Mouse (Mus musculus): Measurements from ENCODE around the gene Aoc3.
"Not testable (repeated sequence)": the region's sequence is repeated elsewhere in the genome, so short reads cannot be mapped to it uniquely, and the experiment has no call there.

Gene Aoc3

GRCm38 (mm10) chr11:101327311-101327710 is 3.1 kb upstream of the Aoc3 start:
- CTCF ChIA-PET: no interaction called here

- CTCF ChIA-PET: no interaction called here
These were observed 1.3 kb upstream of the Aoc3 start for GRCm38 (mm10) chr11:101328941-101329635.

GRCm38 (mm10) chr11:101330961-101331360 is 556 bp downstream of the Aoc3 start:
- CTCF ChIA-PET: not testable (repeated sequence)

- CTCF ChIA-PET: no interaction called here
These were observed 2.1 kb downstream of the Aoc3 start for GRCm38 (mm10) chr11:101332537-101332936.

GRCm38 (mm10) chr11:101334023-101334422 is 3.6 kb downstream of the Aoc3 start:
- CTCF ChIA-PET: no interaction called here

GRCm38 (mm10) chr11:101334516-101334915 is 4.1 kb downstream of the Aoc3 start:
- CTCF ChIA-PET: no interaction called here

- CTCF ChIA-PET: interaction anchor here (0.9 kb wide), 1 partner anchor 171 kb away, joined by 17 read pairs; no protein-coding TSS in a partner anchor
These were observed 5.3 kb downstream of the Aoc3 start for GRCm38 (mm10) chr11:101335685-101336084.

GRCm38 (mm10) chr11:101338123-101338760 is 7.8 kb downstream of the Aoc3 start:
- CTCF ChIA-PET: no interaction called here

- CTCF ChIA-PET: no interaction called here
These were observed 16.8 kb downstream of the Aoc3 start for GRCm38 (mm10) chr11:101347083-101347775.

- CTCF ChIA-PET: interaction anchor here (0.6 kb wide), 1 partner anchor 235 kb away, joined by 5 read pairs; no protein-coding TSS in a partner anchor
These were observed 18.4 kb downstream of the Aoc3 start for GRCm38 (mm10) chr11:101348774-101349173.

- CTCF ChIA-PET: interaction anchor here (0.6 kb wide), 1 partner anchor 235 kb away, joined by 5 read pairs; no protein-coding TSS in a partner anchor
These were observed 18.8 kb downstream of the Aoc3 start for GRCm38 (mm10) chr11:101349216-101349615.

- CTCF ChIA-PET: no interaction called here
These were observed 20.8 kb downstream of the Aoc3 start for GRCm38 (mm10) chr11:101351100-101351720.

GRCm38 (mm10) chr11:101351721-101352111 is 21.3 kb downstream of the Aoc3 start:
- CTCF ChIA-PET: no interaction called here

- CTCF ChIA-PET: interaction anchor here (0.7 kb wide), 1 partner anchor 139 kb away, joined by 9 read pairs; no protein-coding TSS in a partner anchor
These were observed 23.0 kb downstream of the Aoc3 start for GRCm38 (mm10) chr11:101353436-101353835.

- CTCF ChIA-PET: no interaction called here
These were observed 24.1 kb downstream of the Aoc3 start for GRCm38 (mm10) chr11:101354438-101355010.

GRCm38 (mm10) chr11:101355916-101356315 is 25.5 kb downstream of the Aoc3 start:
- CTCF ChIA-PET: no interaction called here

- CTCF ChIA-PET: no interaction called here
These were observed 27.2 kb downstream of the Aoc3 start for GRCm38 (mm10) chr11:101357505-101358182.

- CTCF ChIA-PET: no interaction called here
These were observed 29.4 kb downstream of the Aoc3 start for GRCm38 (mm10) chr11:101359776-101360175.

- CTCF ChIA-PET: interaction anchor here (0.6 kb wide), 1 partner anchor 469 kb away, joined by 3 read pairs; no protein-coding TSS in a partner anchor
These were observed 30.3 kb downstream of the Aoc3 start for GRCm38 (mm10) chr11:101360651-101361113.

- CTCF ChIA-PET: interaction anchor here (0.6 kb wide), 1 partner anchor 356 kb away, joined by 16 read pairs; no protein-coding TSS in a partner anchor
These were observed 34.1 kb downstream of the Aoc3 start for GRCm38 (mm10) chr11:101364531-101364931.

GRCm38 (mm10) chr11:101367326-101367935 is 37.0 kb downstream of the Aoc3 start, which contains the start of gene G6pc:
TSS of gene G6pc (plus strand) at chr11:101367561.
- CTCF ChIA-PET: no interaction called here
